Mouse (Mus musculus) limb, embryonic 14.5 days (tissue): Measurements from ENCODE around the gene Ccdc153. TPM values are rescaled to one million over a fixed set of nuclear protein-coding genes. Genes with fewer than 3 reads are reported as not detected.

ENCODE experiments used
- ATAC-seq: fragments of 200-750 bp; cut with Nextera tagmentation; 2 replicates; pipeline ENCODE4 v1.8.0; 2017; ENCODE audit warnings: low read depth, moderate number of reproducible peaks, moderate TSS enrichment; ENCODE audit not compliant: low FRiP score
- DNase-seq: peaks from one replicate; pipeline ENCODE4 v3.0.0-alpha.2; 2015; ENCODE audit warnings: low spot score
- H3K27ac ChIP-seq: fragments of 300-500 bp; sonication (generic); replicated peaks from 2 replicates; pipeline ENCODE4 v1.5.1; 2014; ENCODE audit warnings: low read depth, mild to moderate bottlenecking, low read length, moderate library complexity, mixed read lengths
- H3K27me3 ChIP-seq: fragments of 300-500 bp; sonication (generic); 2 replicates; pipeline ENCODE4 v1.6.1; 2014; ENCODE audit warnings: low read length, mixed read lengths; ENCODE audit not compliant: control insufficient read depth, insufficient read depth
- H3K36me3 ChIP-seq: fragments of 300-500 bp; sonication (generic); 2 replicates; pipeline ENCODE4 v1.6.1; 2014; ENCODE audit warnings: mild to moderate bottlenecking, low read length, moderate library complexity, mixed read lengths; ENCODE audit not compliant: control insufficient read depth, insufficient read depth
- H3K4me1 ChIP-seq: fragments of 300-500 bp; sonication (generic); 2 replicates; pipeline ENCODE4 v1.6.1; 2014; ENCODE audit warnings: antibody characterized with exemption, low read length, mixed read lengths; ENCODE audit not compliant: control insufficient read depth, insufficient read depth
- H3K4me2 ChIP-seq: fragments of 300-500 bp; sonication (generic); replicated peaks from 2 replicates; pipeline ENCODE4 v1.6.1; 2014; ENCODE audit warnings: low read depth, mild to moderate bottlenecking, low read length, moderate library complexity; ENCODE audit not compliant: severe bottlenecking
- H3K4me3 ChIP-seq: fragments of 300-500 bp; sonication (generic); replicated peaks from 2 replicates; pipeline ENCODE4 v1.5.1; 2014; ENCODE audit warnings: low read length
- H3K9ac ChIP-seq: fragments of 300-500 bp; sonication (generic); 2 replicates; pipeline ENCODE4 v1.6.1; 2014; ENCODE audit warnings: mild to moderate bottlenecking, low read depth, low read length, moderate library complexity; ENCODE audit not compliant: severe bottlenecking
- H3K9me3 ChIP-seq: fragments of 300-500 bp; sonication (generic); 2 replicates; pipeline ENCODE4 v1.6.1; 2016; ENCODE audit warnings: low read length; ENCODE audit not compliant: control insufficient read depth
- POLR2A ChIP-seq: fragments of 200-500 bp; IDR thresholded peaks from 2 replicates; pipeline ENCODE4 v1.8.0; 2012; ENCODE audit warnings: inconsistent platforms, mild to moderate bottlenecking, moderate library complexity, borderline replicate concordance; ENCODE audit not compliant: insufficient read depth, insufficient read length; ENCODE audit errors: extremely low read depth
- WGBS: fragments of 180-500 bp; shearing (Covaris S2); extraction: QIAGEN DNeasy Blood & Tissue Kit; methylation state at CpG from one replicate; pipeline ENCODE4 v1.1.7; 2014; 5-methylcytosine and 5-hydroxymethylcytosine counted together
- polyA plus RNA-seq, 2 experiments: library from polyadenylated mRNA; depleted of rRNA in 1 of 2; stranded (reverse) in 1 of 2; unstranded in 1 of 2; fragments of >200 nt; fragmentation: Nextera tagmentation in 1 of 2; extraction: Ambion mirVana in 1 of 2; gene quantifications; 2 replicates each; pipeline versions ENCODE4 v1.2.1 to v1.2.3; 2012 to 2014

Gene Ccdc153
- polyA plus RNA-seq, 2 experiments = not detected

GRCm38 (mm10) chr9:44199166-44199565 lies 41.3 kb upstream of the Ccdc153 start:
- Histone ChIP-seq H3K27me3 (no peaks in the 10 kb centered on the region), H3K4me2 (no peak overlapping the region), H3K9me3 (no peaks in the 10 kb centered on the region), H3K36me3 (peaks cover 37% of the 10 kb centered on the region), H3K4me3 (no peak overlapping the region), H3K4me1 (no peaks in the 10 kb centered on the region), H3K9ac (no peak overlapping the region), H3K27ac (no peak overlapping the region)
- DNase-seq (no peak), ATAC-seq (no peak)
- TF ChIP-seq POLR2A = no peak
- 86% methylated on average over 3 of the region's 3 CpGs for WGBS

GRCm38 (mm10) chr9:44199580-44199979 lies 40.9 kb upstream of the Ccdc153 start:
- H3K27ac ChIP-seq = no peak overlapping the region

GRCm38 (mm10) chr9:44200458-44200857 lies 40.0 kb upstream of the Ccdc153 start:
- TF ChIP-seq POLR2A = no peak
- no peak overlapping the region for H3K9ac ChIP-seq
- no peaks in the 10 kb centered on the region for H3K4me1 ChIP-seq
- H3K4me2 ChIP-seq = no peak overlapping the region
- no peak overlapping the region for H3K27ac ChIP-seq
- ATAC-seq (no peak), DNase-seq (no peak)
- WGBS = 81% methylated on average over 3 of the region's 3 CpGs
- H3K27me3 ChIP-seq = no peaks in the 10 kb centered on the region
- no peaks in the 10 kb centered on the region for H3K9me3 ChIP-seq
- H3K4me3 ChIP-seq = no peak overlapping the region
- H3K36me3 ChIP-seq = peaks cover 34% of the 10 kb centered on the region

More at GRCm38 (mm10) chr9:44199580-44199979, 40.9 kb upstream of the Ccdc153 start:
- H3K27me3 ChIP-seq = no peaks in the 10 kb centered on the region
- H3K4me3 ChIP-seq = no peak overlapping the region
- no peak for TF ChIP-seq POLR2A
- H3K4me2 ChIP-seq = no peak overlapping the region
- H3K4me1 ChIP-seq = no peaks in the 10 kb centered on the region
- ATAC-seq (no peak), DNase-seq (peak; percentile 22)
- no peaks in the 10 kb centered on the region for H3K9me3 ChIP-seq
- peaks cover 35% of the 10 kb centered on the region for H3K36me3 ChIP-seq
- H3K9ac ChIP-seq = no peak overlapping the region

GRCm38 (mm10) chr9:44207840-44208239 lies 32.6 kb upstream of the Ccdc153 start:
- Histone ChIP-seq H3K4me3 (no peak overlapping the region), H3K27ac (no peak overlapping the region), H3K36me3 (no peaks in the 10 kb centered on the region), H3K9ac (no peak overlapping the region), H3K4me2 (no peak overlapping the region), H3K9me3 (no peaks in the 10 kb centered on the region; the same call in 1 of the 2 replicates), H3K4me1 (no peaks in the 10 kb centered on the region), H3K27me3 (no peaks in the 10 kb centered on the region)
- DNase-seq (no peak), ATAC-seq (no peak)
- TF ChIP-seq POLR2A = no peak
- 80% methylated on average over 2 of the region's 2 CpGs for WGBS

- no peak for DNase-seq
- TF ChIP-seq POLR2A = no peak
- ATAC-seq = no peak
- no peak overlapping the region for H3K27ac ChIP-seq
- H3K4me3 ChIP-seq = no peak overlapping the region
- H3K9me3 ChIP-seq = no peaks in the 10 kb centered on the region; the same call in 1 of the 2 replicates
- H3K36me3 ChIP-seq = no peaks in the 10 kb centered on the region
- whole genome bisulfite sequencing = 96% methylated on average over 4 of the region's 4 CpGs
- H3K4me1 ChIP-seq = no peaks in the 10 kb centered on the region
- no peak overlapping the region for H3K4me2 ChIP-seq
- H3K27me3 ChIP-seq = no peaks in the 10 kb centered on the region
- H3K9ac ChIP-seq = no peak overlapping the region
Observed at GRCm38 (mm10) chr9:44209416-44209815, 31.1 kb upstream of the Ccdc153 start.

- Histone ChIP-seq H3K27ac (no peak overlapping the region), H3K27me3 (no peaks in the 10 kb centered on the region), H3K9me3 (no peaks in the 10 kb centered on the region; the same call in 1 of the 2 replicates), H3K4me3 (no peak overlapping the region), H3K4me1 (no peaks in the 10 kb centered on the region), H3K36me3 (no peaks in the 10 kb centered on the region), H3K9ac (no peak overlapping the region), H3K4me2 (no peak overlapping the region)
- ATAC-seq = no peak
- no peak for TF ChIP-seq POLR2A
- WGBS = 93% methylated on average over 4 of the region's 4 CpGs
- no peak for DNase-seq
Observed at GRCm38 (mm10) chr9:44212406-44212805, 28.1 kb upstream of the Ccdc153 start.
